Mouse (Mus musculus): ENCODE results near the gene Olfr381.

DNA sequence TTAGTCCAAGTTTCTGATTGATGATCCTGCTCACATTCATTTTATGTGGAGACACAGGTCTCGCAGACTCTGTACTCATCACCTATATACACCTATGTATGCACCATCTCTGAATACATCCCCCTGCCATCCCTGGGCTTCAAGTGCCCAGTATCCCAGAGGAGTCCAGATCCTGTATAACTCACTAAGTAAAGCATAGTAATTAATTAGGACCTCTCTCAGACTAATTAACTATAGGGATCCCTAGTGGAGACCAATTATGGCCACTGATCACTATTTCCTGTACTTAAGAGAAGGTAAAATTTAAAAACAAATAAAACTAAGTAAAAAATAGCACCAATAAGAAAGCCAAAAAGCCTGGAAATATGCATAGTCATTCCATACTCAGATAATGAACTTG is 34.0 kb downstream of the Olfr381 start, which contains the start of gene Olfr380:
- no peak for TF ChIP-seq POLR2A (IDR thresholded peaks at IDR 0.05; ENCODE audit: insufficient read depth, low read length)
- no peak for TF ChIP-seq EP300 (IDR thresholded peaks at IDR 0.05; ENCODE audit: insufficient read depth, low read depth, low read length)

Measured in ES-Bruce4 (cell line).